Mouse (Mus musculus): ENCODE results near the gene Lrrc4b. TPM values are rescaled to one million over a fixed set of nuclear protein-coding genes. Genes with fewer than 3 reads are reported as not detected.

The Lrrc4b gene
- polyA plus RNA-seq, 1 experiment: not detected

GRCm38 (mm10) chr7:44437933-44438332 is 9.1 kb downstream of the Lrrc4b start:
- Histone ChIP-seq H3K4me3 (no peak overlapping the region), H3K27me3 (ENCODE audit: control insufficient read depth, insufficient read depth, insufficient read length) (peaks cover 56% of the 10 kb centered on the region), H3K79me2 (ENCODE audit: control insufficient read depth, insufficient read depth) (no peaks in the 10 kb centered on the region), H3K4me2 (ENCODE audit: low read depth) (no peak overlapping the region), H3ac (ENCODE audit: control insufficient read depth, insufficient read length) (no peak overlapping the region), H3K36me3 (ENCODE audit: control insufficient read depth, insufficient read depth) (no peaks in the 10 kb centered on the region)
- TF ChIP-seq TCF3 (IDR thresholded peaks at IDR 0.05; ENCODE audit: insufficient read length, low read depth) (no peak), E2F4 (IDR thresholded peaks at IDR 0.05; ENCODE audit: insufficient read depth) (no peak), REST (IDR thresholded peaks at IDR 0.05; ENCODE audit: insufficient read depth, insufficient read length) (no peak), MAX (IDR thresholded peaks at IDR 0.05; ENCODE audit: low read depth) (no peak), USF1 (IDR thresholded peaks at IDR 0.05; ENCODE audit: low read depth) (no peak)

DNA sequence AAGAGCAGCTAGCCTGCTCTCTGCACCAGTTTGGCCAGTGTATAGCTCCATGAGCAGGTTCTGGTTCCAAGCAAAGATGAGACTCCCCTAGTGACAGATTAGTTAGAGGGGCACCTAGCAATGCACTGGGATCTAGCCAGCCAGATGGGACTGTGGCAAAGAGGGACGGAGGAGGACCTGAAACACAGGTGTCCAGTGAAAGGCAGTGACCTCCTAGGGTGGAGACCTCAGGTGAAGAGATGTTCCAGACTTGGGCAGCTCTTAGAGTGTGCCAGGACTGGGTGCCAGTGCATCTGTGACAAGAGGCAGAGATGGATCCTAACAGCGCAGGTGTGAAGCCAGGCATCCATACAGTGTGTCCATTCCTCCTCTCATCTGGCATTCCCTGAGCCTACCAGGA is 10.9 kb downstream of the Lrrc4b start:
- H3K27me3 ChIP-seq (ENCODE audit: control insufficient read depth, insufficient read depth, insufficient read length): peaks cover 72% of the 10 kb centered on the region
- H3ac ChIP-seq (ENCODE audit: control insufficient read depth, insufficient read length): no peak overlapping the region
- H3K36me3 ChIP-seq (ENCODE audit: control insufficient read depth, insufficient read depth): no peaks in the 10 kb centered on the region
- no peak overlapping the region for H3K4me3 ChIP-seq
- no peak overlapping the region for H3K4me2 ChIP-seq (ENCODE audit: low read depth)
- TF ChIP-seq MYOD1 (IDR thresholded peaks at IDR 0.05; ENCODE audit: control insufficient read depth in 1 of 3, insufficient read length in 2 of 3, low read depth in 2 of 3): no peak
- H3K79me2 ChIP-seq (ENCODE audit: control insufficient read depth, insufficient read depth): no peaks in the 10 kb centered on the region

DNA sequence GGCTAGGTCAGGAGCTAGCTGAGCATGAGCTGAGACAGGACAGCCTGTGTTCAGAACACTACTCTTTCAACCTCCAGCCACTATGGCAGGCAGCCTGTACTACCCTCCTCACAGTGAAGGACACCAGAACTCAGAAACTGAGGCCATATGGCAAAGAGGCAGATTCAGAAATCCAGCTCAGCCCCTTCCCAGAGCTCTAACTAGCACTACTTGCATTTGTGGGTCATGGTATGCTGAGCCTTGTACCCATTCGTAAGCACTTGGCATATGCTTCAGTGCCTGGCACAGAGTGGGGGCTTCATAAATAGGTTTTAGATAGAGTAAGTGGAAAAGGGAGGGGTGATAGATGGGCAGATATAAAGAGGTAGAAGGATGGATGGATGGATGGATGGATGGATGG is 11.7 kb downstream of the Lrrc4b start:
- Histone ChIP-seq H3K36me3 (ENCODE audit: control insufficient read depth, insufficient read depth) (no peaks in the 10 kb centered on the region), H3K4me3 (no peak overlapping the region), H3ac (ENCODE audit: control insufficient read depth, insufficient read length) (no peak overlapping the region), H3K27me3 (ENCODE audit: control insufficient read depth, insufficient read depth, insufficient read length) (peaks cover 72% of the 10 kb centered on the region), H3K4me2 (ENCODE audit: low read depth) (no peak overlapping the region), H3K79me2 (ENCODE audit: control insufficient read depth, insufficient read depth) (no peaks in the 10 kb centered on the region)
- no peak for TF ChIP-seq REST (IDR thresholded peaks at IDR 0.05; ENCODE audit: insufficient read depth, insufficient read length)
- TF ChIP-seq POLR2A (IDR thresholded peaks at IDR 0.05; ENCODE audit: insufficient read length, low read depth): no peak
- no peak for TF ChIP-seq CEBPB (IDR thresholded peaks at IDR 0.05; ENCODE audit: insufficient read depth, poor library complexity, severe bottlenecking)
- no peak for TF ChIP-seq MYOG (IDR thresholded peaks at IDR 0.05; ENCODE audit: control insufficient read depth in 1 of 3, insufficient read depth in 1 of 3, insufficient read length in 2 of 3, low read depth in 2 of 3)
- TF ChIP-seq TCF3 (IDR thresholded peaks at IDR 0.05; ENCODE audit: insufficient read length, low read depth): no peak
- no peak for TF ChIP-seq SRF (IDR thresholded peaks at IDR 0.05; ENCODE audit: control insufficient read depth, insufficient read length, low read depth)

DNA sequence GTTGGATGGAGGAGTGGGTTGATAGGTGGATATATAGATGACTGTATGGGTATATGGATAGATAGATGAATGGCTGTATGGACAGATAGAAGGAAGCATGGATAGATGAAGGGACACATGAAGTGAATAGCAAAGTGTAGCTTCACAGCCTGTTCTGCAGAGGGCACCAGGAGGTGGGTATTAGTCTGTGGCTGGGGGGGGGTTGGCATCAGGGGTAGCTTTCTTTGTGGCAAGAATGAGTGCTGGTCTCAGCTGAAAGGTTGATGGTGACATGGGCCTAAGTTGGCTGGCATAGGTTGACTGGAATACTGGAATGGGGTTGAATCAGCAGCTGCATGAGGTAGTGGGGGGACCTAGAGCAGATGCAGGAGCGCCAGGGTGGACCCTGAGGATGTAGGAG is 12.4 kb downstream of the Lrrc4b start:
- no peak overlapping the region for H3K4me2 ChIP-seq (ENCODE audit: low read depth)
- H3K4me3 ChIP-seq: no peak overlapping the region
- no peaks in the 10 kb centered on the region for H3K79me2 ChIP-seq (ENCODE audit: control insufficient read depth, insufficient read depth)
- no peak overlapping the region for H3ac ChIP-seq (ENCODE audit: control insufficient read depth, insufficient read length)
- H3K36me3 ChIP-seq (ENCODE audit: control insufficient read depth, insufficient read depth): no peaks in the 10 kb centered on the region
- TF ChIP-seq CEBPB (IDR thresholded peaks at IDR 0.05; ENCODE audit: insufficient read depth, poor library complexity, severe bottlenecking): no peak
- TF ChIP-seq MYOG (IDR thresholded peaks at IDR 0.05; ENCODE audit: control insufficient read depth in 1 of 3, insufficient read depth in 1 of 3, insufficient read length in 2 of 3, low read depth in 2 of 3): no peak
- no peak for TF ChIP-seq TCF3 (IDR thresholded peaks at IDR 0.05; ENCODE audit: insufficient read length, low read depth)
- no peak for TF ChIP-seq E2F4 (IDR thresholded peaks at IDR 0.05; ENCODE audit: insufficient read depth)
- TF ChIP-seq POLR2A (IDR thresholded peaks at IDR 0.05; ENCODE audit: insufficient read length, low read depth): no peak
- no peak for TF ChIP-seq POLR2AphosphoS2 (IDR thresholded peaks at IDR 0.05; ENCODE audit: insufficient read length, low read depth)
- TF ChIP-seq REST (IDR thresholded peaks at IDR 0.05; ENCODE audit: insufficient read depth, insufficient read length): no peak
- TF ChIP-seq USF1 (IDR thresholded peaks at IDR 0.05; ENCODE audit: low read depth): no peak
- TF ChIP-seq MYOD1 (IDR thresholded peaks at IDR 0.05; ENCODE audit: control insufficient read depth in 1 of 3, insufficient read length in 2 of 3, low read depth in 2 of 3): no peak
- TF ChIP-seq SRF (IDR thresholded peaks at IDR 0.05; ENCODE audit: control insufficient read depth, insufficient read length, low read depth): no peak
- TF ChIP-seq MAX (IDR thresholded peaks at IDR 0.05; ENCODE audit: low read depth): no peak
- TF ChIP-seq TCF12 (IDR thresholded peaks at IDR 0.05; ENCODE audit: insufficient read depth, poor library complexity, severe bottlenecking): no peak
- peaks cover 71% of the 10 kb centered on the region for H3K27me3 ChIP-seq (ENCODE audit: control insufficient read depth, insufficient read depth, insufficient read length)

GRCm38 (mm10) chr7:44441648-44442109 is 12.9 kb downstream of the Lrrc4b start:
- Histone ChIP-seq H3K36me3 (ENCODE audit: control insufficient read depth, insufficient read depth) (no peaks in the 10 kb centered on the region), H3K4me2 (ENCODE audit: low read depth) (no peak overlapping the region), H3K4me3 (no peak overlapping the region), H3K79me2 (ENCODE audit: control insufficient read depth, insufficient read depth) (no peaks in the 10 kb centered on the region), H3ac (ENCODE audit: control insufficient read depth, insufficient read length) (no peak overlapping the region), H3K27me3 (ENCODE audit: control insufficient read depth, insufficient read depth, insufficient read length) (peaks cover 76% of the 10 kb centered on the region)
- TF ChIP-seq MYOD1 (IDR thresholded peaks at IDR 0.05; ENCODE audit: control insufficient read depth in 1 of 3, insufficient read length in 2 of 3, low read depth in 2 of 3): no peak
- no peak for TF ChIP-seq TCF12 (IDR thresholded peaks at IDR 0.05; ENCODE audit: insufficient read depth, poor library complexity, severe bottlenecking)
- TF ChIP-seq SRF (IDR thresholded peaks at IDR 0.05; ENCODE audit: control insufficient read depth, insufficient read length, low read depth): no peak
- TF ChIP-seq POLR2A (IDR thresholded peaks at IDR 0.05; ENCODE audit: insufficient read length, low read depth): no peak
- TF ChIP-seq TCF3 (IDR thresholded peaks at IDR 0.05; ENCODE audit: insufficient read length, low read depth): no peak
- TF ChIP-seq E2F4 (IDR thresholded peaks at IDR 0.05; ENCODE audit: insufficient read depth): no peak
- TF ChIP-seq USF1 (IDR thresholded peaks at IDR 0.05; ENCODE audit: low read depth): no peak
